25 mouse cellular contexts compared by ENCODE assay signal in the genomic region with DNA sequence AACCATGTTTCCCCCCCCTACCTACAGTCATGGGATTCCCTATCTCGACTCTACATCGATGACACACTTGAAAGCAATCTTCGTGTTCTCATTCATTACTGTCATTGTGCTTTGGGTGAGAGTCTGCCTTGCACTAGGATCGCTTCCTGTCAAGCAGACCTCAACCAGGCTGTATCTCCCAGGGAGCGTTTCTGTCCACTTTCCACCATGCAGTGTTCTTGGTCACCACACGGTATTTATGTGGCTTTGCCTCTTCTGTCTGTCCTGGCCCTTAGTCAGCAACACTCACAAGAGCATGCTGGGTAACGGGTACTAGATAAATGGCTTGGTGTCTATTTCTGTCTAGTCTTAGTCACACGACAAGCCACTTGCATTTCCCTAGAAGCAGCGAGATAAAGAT. TPM values are rescaled to one million over a fixed set of nuclear protein-coding genes. Genes with fewer than 3 reads are reported as not detected.
DNase-seq lines count a peak whose midpoint lies in the region; ATAC-seq and TF ChIP-seq lines count a peak whose summit lies in the region.
"Had no signal": no experiment of that assay in that cellular context is flagged by ENCODE, and none has a peak within 500 bp of the region (broad histone marks: within the 10 kb centered on the region; RNA-seq: fewer than 3 reads in every experiment).

No protein-coding gene starts in this region.

- H3K4me3 ChIP-seq in heart, adult 2 months: no peak overlapping the region
- no peak overlapping the region for H3K4me3 ChIP-seq in intestine, embryonic 15.5 days (replicated peaks)
- H3K4me3 ChIP-seq in kidney, embryonic 15.5 days (replicated peaks): no peak overlapping the region
- H3K4me3 ChIP-seq: embryonic facial prominence, embryonic 10.5 days; hindbrain, embryonic 10.5 days; left cerebral cortex, adult 2 months; limb, embryonic 10.5 days; neural tube, embryonic 15.5 days had no signal

- no peak for TF ChIP-seq CTCF in heart, adult 2 months (IDR thresholded peaks at IDR 0.05)

- no peak for TF ChIP-seq POLR2A in heart, adult 2 months (IDR thresholded peaks at IDR 0.05; ENCODE audit: insufficient read depth, low read depth, low read length)

- intact Hi-C loops in heart, adult 2 months (cut with DNase I): no loop called here

- no peak for TF ChIP-seq EP300 in heart, adult 2 months (IDR thresholded peaks at IDR 0.05; ENCODE audit: insufficient read depth, low read depth, low read length)

- no peak overlapping the region for H3K9ac ChIP-seq in heart, adult 2 months (ENCODE audit: low read depth, low read length)
- no peak overlapping the region for H3K9ac ChIP-seq in intestine, embryonic 15.5 days
- no peak overlapping the region for H3K9ac ChIP-seq in kidney, embryonic 15.5 days
- H3K9ac ChIP-seq: liver, postnatal 0 days; neural tube, embryonic 15.5 days had no signal

- 65% methylated on average over 9 of the region's 9 CpGs for WGBS in heart, adult 2 months
- 85% methylated on average over 9 of the region's 9 CpGs for WGBS in intestine, embryonic 15.5 days
- WGBS in kidney, embryonic 15.5 days: 87% methylated on average over 9 of the region's 9 CpGs

- H3K27me3 ChIP-seq in heart, adult 2 months (ENCODE audit: control insufficient read depth, insufficient read depth, low read length): no peaks in the 10 kb centered on the region
- no peaks in the 10 kb centered on the region for H3K27me3 ChIP-seq in intestine, embryonic 15.5 days (replicated peaks)
- H3K27me3 ChIP-seq in kidney, embryonic 15.5 days: no peaks in the 10 kb centered on the region
- H3K27me3 ChIP-seq: neural tube, embryonic 15.5 days had no signal

- peak; percentile 50 for DNase-seq in heart, adult 11 months
- no peak for DNase-seq in heart, adult 2 months
- DNase-seq in 416B (ENCODE audit: low read depth): peak; percentile 60
- peak; percentile 26 for DNase-seq in R1 (ENCODE audit: low read depth, low spot score)
- no peak for DNase-seq in kidney, postnatal 25 days
- DNase-seq: adrenal gland, postnatal 36 days; cerebellum, adult 11 months; cerebellum, adult 9-11 months; gastrocnemius, postnatal 36 days; heart, postnatal 10 days; kidney, adult 11 months; liver, postnatal 0 days; lung, postnatal 10 days; midbrain, embryonic 14.5 days had no signal

- no peak overlapping the region for H3K4me2 ChIP-seq in intestine, embryonic 15.5 days (replicated peaks)
- no peak overlapping the region for H3K4me2 ChIP-seq in kidney, embryonic 15.5 days
- H3K4me2 ChIP-seq: heart, embryonic 11.5 days; neural tube, embryonic 15.5 days had no signal

- no peaks in the 10 kb centered on the region for H3K36me3 ChIP-seq in heart, adult 2 months (ENCODE audit: control insufficient read depth, insufficient read depth, low read length)
- 0 out of 2 replicates have a peak, but pooled peaks cover 4% of the 10 kb centered on the region for H3K36me3 ChIP-seq in intestine, embryonic 15.5 days
- peaks cover 47% of the 10 kb centered on the region for H3K36me3 ChIP-seq in kidney, embryonic 15.5 days

- no peaks in the 10 kb centered on the region for H3K9me3 ChIP-seq in intestine, embryonic 15.5 days
- H3K9me3 ChIP-seq in kidney, embryonic 15.5 days (replicated peaks): no peaks in the 10 kb centered on the region
- H3K9me3 ChIP-seq: embryonic facial prominence, embryonic 10.5 days; hindbrain, embryonic 10.5 days; limb, embryonic 10.5 days; neural tube, embryonic 15.5 days had no signal

- peak; percentile 19; the same call in 1 of the 2 replicates for ATAC-seq in megakaryocyte, adult 5-6 weeks (ENCODE audit: poor library complexity, severe bottlenecking)
- no peak for ATAC-seq in intestine, embryonic 15.5 days
- ATAC-seq in kidney, embryonic 15.5 days (replicated peaks; ENCODE audit: low FRiP score): no peak
- ATAC-seq: forebrain, embryonic 16.5 days; hindbrain, embryonic 16.5 days had no signal

- no peaks in the 10 kb centered on the region for H3K79me2 ChIP-seq in heart, adult 2 months (replicated peaks; ENCODE audit: control insufficient read depth, insufficient read depth, low read length)

- peaks cover 2% of the 10 kb centered on the region for H3K4me1 ChIP-seq in heart, adult 2 months (ENCODE audit: control insufficient read depth, insufficient read depth, low read length)
- H3K4me1 ChIP-seq in intestine, embryonic 15.5 days (replicated peaks): no peaks in the 10 kb centered on the region
- H3K4me1 ChIP-seq in kidney, embryonic 15.5 days: peaks cover 16% of the 10 kb centered on the region
- H3K4me1 ChIP-seq: neural tube, embryonic 15.5 days had no signal

- H3K27ac ChIP-seq in heart, adult 2 months: no peak overlapping the region
- no peak overlapping the region for H3K27ac ChIP-seq in intestine, embryonic 15.5 days
- H3K27ac ChIP-seq in kidney, embryonic 15.5 days: no peak overlapping the region
- H3K27ac ChIP-seq: embryonic facial prominence, embryonic 10.5 days; hindbrain, embryonic 10.5 days; left cerebral cortex, adult 2 months; limb, embryonic 10.5 days; neural tube, embryonic 15.5 days had no signal

RNA-seq across cellular contexts. Expression of a gene that starts 29.0 kb away (rescaled TPM):
- 1,000 to 10,000 TPM in 1 of 2 experiments, 100 to 1,000 TPM in 1; 865 to 1,030 TPM for total RNA-seq in heart, adult 2 months (2021)
- 222 and 381 TPM in 2 replicates for polyA plus RNA-seq in heart, adult 2 months (2012; rRNA removed)
- 0.07 and 0.11 TPM in 2 replicates for total RNA-seq in megakaryocyte, adult 5-6 weeks (2015)
- 0.44 and 0.69 TPM in 2 replicates for total RNA-seq in megakaryocyte, adult 5-6 weeks (2017)
- polyA plus RNA-seq in intestine, embryonic 15.5 days (2015; fragmentation: Nextera tagmentation; extraction: Ambion mirVana): 11.1 and 12.6 TPM in 2 replicates
- polyA plus RNA-seq in kidney, embryonic 15.5 days (2015; fragmentation: Nextera tagmentation; extraction: Ambion mirVana): 5.5 and 6.0 TPM in 2 replicates

RNA-seq across cellular contexts. Expression of a gene that starts 29.3 kb away (rescaled TPM):
- 1,000 to 10,000 TPM in 1 of 2 experiments, 100 to 1,000 TPM in 1; 822 to 1,002 TPM for total RNA-seq in heart, adult 2 months (2021)
- polyA plus RNA-seq in heart, adult 2 months (2012; rRNA removed): 617 and 695 TPM in 2 replicates
- total RNA-seq in megakaryocyte, adult 5-6 weeks (2015): 445 and 515 TPM in 2 replicates
- total RNA-seq in megakaryocyte, adult 5-6 weeks (2017): 230 and 278 TPM in 2 replicates
- 490 and 556 TPM in 2 replicates for polyA plus RNA-seq in intestine, embryonic 15.5 days (2015; fragmentation: Nextera tagmentation; extraction: Ambion mirVana)
- polyA plus RNA-seq in kidney, embryonic 15.5 days (2015; fragmentation: Nextera tagmentation; extraction: Ambion mirVana): 642 and 672 TPM in 2 replicates

Comparison
In these comparisons a context has a peak if more than half of its experiments do, and no peak if none do; other contexts are left out.
1. DNase-seq: peak in heart, adult 11 months (single experiment), 416B (single experiment) and R1 (single experiment); none in heart, adult 2 months (0 of 2) and kidney, postnatal 25 days (0 of 2).
2. RNA of a gene that starts 29.0 kb away (polyA plus RNA-seq): 222 to 381 TPM in heart, adult 2 months; 11.1 to 12.6 TPM in intestine, embryonic 15.5 days and 5.5 to 6.0 TPM in kidney, embryonic 15.5 days; every median in the first group is over 10 times any median in the second.